Mouse (Mus musculus) lung, postnatal 14 days (tissue): ENCODE results near the gene Cyb561d2.
A peak's percentile ranks its signal among the peaks of the same experiment; 100 is the strongest.
"Not testable (repeated sequence)": the region's sequence is repeated elsewhere in the genome, so short reads cannot be mapped to it uniquely, and the experiment has no call there.

Experiments
- DNase-seq: peaks from one replicate; pipeline ENCODE4 v3.0.0; 2021

Cyb561d2 gene

DNA sequence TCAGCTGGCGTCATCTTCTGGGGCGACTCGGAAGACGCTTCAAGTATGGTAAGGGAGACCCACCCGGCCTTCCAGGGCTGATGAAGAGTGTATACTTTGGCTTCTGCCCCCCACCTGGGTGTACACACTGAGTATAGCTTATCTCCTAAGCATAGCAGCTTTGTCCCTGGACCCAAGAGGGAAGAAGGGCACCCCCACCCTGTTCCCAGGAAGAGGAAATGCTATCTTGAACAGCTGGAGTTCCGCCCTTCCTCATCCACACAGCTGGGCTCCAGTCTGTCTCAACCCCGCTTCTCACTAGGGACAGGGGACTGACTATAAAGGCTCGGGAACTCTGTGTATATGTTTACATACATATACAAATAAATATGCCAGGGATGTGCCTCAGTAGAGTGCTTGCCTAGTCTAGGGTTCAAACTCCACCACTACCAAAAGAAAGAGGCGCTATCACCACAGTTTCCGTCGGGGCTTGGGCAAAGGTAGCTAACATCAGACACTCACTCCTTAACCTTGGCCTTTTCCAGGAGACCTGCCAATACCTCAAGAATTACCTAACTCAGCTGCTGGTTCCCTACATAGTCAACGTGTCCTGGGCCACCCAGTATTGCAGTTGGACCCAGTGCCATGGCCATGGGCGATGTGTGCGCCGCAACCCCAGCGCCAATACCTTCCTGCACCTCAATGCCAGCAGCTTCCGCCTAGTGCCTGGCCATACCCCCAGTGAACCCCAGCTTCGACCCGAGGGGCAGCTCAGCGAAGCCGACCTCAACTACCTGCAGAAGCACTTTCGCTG lies 29.7 kb upstream of the Cyb561d2 start:
- no peak for DNase-seq

DNA sequence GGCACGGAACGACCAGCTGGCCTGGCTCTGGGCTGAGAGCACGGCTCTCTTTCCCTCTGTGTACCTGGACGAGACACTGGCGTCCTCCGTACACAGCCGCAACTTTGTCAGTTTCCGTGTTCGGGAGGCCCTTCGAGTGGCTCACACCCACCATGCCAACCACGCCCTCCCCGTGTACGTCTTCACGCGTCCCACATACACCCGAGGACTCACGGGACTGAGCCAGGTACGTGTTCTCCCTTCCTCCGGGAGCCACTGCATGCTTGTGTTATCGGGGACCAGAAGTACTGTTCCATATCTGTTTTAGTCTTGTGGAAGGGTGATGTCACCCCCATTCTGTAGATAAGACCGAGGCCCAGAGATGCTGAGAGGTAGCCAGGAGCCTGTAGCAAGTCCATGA lies 28.9 kb upstream of the Cyb561d2 start:
- no peak for DNase-seq

DNA sequence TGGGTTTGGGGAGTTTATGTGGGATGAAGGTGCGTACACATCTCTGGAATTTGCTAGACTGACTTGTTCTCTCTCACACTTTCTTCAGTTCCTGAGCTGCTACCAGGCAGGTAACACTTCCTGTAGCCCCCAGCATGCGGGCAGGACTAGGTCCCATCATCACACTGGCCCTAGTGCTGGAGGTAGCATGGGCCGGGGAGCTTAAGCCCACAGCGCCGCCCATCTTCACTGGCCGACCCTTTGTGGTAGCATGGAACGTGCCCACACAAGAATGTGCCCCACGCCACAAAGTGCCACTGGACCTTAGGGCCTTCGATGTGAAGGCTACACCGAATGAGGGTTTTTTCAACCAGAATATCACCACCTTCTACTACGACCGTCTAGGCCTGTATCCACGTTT lies 28.0 kb upstream of the Cyb561d2 start:
- DNase-seq: no peak

DNA sequence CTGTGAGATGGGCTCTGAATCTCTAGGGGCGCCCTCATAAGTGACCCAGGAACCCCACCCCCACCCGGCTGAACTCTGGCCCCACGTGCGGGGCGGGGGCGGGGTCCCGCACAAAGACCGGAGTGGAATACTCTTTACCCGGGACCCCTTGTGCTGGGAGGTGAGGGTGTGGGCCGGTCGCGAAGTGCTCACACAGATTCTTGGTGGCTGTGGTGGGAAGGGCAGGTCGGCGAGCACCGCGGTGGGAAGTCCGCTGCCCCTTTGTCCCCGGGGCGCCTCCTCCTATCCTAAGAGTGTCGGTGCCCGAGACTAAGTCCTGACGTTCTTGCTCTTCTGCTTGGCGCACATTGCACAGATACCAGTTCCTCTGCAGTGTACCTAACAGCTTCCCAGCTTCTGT lies 27.3 kb upstream of the Cyb561d2 start:
- no peak for DNase-seq

DNA sequence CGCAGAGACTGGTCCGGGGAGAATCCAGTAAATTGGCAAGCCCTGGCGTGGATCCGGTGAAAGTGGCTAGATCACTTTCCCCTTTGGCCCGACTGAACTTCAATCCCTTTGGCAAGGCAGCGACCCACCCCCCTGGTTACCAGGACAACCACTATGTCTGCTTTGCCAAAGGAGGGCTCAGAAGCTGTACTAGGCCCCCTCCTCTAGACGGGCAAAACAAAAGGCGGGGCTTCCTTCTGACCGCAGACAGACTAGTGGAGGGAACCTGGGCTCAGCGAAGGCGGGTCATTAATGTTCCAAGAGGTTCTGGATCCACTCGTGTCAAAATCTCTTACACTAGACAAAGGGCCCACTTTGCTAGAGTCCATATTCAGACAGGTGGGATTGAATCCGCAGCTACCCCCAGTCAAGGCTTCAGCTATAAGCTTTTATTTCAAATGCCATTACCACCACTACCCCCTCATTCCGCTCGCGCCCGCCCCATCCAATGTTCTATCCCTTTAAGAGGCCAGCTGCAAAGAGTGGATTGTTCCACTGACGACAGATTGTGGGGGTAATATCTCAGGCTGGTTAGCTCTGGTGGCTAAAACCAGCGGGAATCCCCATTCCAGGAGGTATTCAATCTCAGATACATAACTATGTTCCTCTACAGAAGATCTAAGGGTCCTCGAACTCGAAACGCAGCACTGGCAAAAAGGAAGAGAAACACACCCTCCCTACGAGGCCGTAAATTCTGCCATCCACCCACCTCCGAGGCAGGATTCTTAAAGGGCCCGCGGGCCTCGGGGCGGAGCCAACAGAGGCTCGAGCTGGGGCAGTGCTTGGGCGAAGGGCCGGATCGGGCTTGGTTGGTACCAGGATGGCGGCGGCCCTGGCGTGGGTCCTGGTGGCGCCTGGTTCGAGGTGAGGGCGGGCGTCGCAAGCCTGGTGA lies 26.6 kb upstream of the Cyb561d2 start:
- DNase-seq: peak; percentile 84

DNA sequence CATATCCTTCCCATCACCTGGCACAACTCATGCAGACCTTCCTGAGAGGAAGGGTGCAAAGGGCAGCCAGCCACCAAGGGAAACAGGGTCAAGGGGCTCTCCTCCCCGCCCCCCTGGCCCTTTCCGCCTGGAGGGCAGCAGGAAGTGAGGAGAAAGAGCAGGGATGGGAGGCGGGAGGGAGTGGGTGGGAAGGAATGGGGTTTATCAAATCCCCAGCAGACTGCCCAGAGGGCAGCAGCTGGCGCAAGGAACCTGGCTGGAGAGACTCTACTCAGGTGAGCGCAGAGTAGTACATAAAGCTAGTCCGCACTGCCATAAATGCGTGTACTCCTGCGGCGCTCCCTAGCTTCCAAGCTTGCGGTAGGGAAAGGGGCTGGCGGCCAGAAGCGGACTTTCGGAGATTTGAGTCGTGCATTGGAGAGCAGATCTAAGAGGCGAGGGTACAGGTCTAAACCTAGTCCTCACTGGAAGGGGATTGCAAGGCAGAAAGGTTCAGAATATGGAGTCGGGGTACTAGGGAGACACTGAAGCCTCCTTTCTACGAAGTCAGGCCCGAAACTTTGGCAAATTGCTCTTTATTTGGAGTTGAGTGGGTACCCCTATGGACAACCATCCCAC lies 25.8 kb upstream of the Cyb561d2 start, which contains the start of gene Hyal2:
Hyal2 (plus strand) TSS at position 244 of the 618 bp plus-strand sequence.
- DNase-seq: peak; percentile 63

DNA sequence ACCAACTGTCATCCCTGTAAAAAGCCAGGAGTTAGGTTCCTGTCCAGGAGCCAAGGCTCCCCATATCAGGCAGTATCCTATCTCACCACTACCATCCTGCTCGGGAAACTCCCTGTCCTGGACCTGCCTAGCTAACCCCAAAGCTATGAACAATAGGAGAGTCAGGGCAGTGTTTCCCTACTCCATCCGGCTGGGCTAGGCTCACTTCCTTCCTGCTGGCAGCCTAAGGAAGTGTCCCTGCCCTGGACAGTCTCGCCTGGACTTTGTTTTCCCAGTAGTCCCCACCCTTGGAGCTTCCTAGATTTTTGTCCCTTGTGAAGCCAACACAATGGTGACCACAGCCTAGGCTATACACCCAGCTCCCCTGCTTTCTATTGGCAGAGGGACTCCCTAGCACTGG lies 24.9 kb upstream of the Cyb561d2 start:
- peak; percentile 60 for DNase-seq

DNA sequence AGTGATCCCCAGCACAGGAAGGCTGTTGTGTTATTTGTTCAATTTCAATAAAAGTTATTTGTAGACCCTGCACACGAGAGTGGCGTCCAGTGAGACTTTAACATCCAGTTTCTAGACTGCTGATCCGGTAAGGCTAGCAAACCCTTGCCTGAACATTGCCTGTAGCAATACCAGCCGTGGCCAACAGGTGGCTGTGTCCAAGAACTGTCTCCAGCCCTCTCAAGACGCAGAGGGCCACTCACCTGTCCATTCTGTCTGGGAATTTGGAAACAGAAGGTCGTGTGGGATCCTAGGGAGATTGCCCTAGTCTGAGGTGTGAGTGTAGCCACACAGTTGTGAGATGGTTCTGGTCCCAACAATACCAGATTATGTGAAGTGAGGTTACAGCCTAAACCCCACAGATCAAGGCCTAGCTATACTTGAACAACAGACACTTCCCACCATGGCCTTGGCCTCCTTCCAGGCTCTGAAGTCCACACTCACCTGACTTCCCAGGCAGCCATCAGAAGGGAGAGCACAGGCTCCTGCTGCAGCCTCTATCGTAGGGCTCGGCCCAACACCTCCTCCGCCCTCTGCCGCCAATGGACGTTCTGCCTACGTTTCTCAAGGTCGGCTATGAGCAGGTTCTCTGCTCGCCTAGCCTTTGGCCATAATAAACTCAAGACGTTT lies 24.2 kb upstream of the Cyb561d2 start:
- DNase-seq: peak; percentile 95

DNA sequence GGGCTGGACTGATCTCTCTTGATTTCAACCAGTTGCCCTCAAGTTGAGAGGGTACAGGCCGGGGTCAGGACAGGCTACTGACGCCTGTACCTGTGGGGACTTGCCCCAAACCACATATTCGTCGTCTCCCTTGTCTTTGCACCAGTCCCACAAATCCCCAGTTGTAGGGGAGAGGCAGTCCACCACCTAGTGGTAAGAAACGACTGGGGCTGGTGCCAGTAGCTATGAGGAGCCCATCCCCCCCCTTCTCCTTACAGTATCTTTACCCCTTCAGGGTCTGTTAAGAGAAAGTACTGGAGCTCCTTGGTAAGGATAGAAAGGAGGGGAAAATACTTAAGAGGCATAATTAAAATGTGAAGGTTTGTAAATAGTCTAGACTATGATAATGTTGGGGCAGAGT lies 23.6 kb upstream of the Cyb561d2 start:
- DNase-seq: not testable (repeated sequence)

DNA sequence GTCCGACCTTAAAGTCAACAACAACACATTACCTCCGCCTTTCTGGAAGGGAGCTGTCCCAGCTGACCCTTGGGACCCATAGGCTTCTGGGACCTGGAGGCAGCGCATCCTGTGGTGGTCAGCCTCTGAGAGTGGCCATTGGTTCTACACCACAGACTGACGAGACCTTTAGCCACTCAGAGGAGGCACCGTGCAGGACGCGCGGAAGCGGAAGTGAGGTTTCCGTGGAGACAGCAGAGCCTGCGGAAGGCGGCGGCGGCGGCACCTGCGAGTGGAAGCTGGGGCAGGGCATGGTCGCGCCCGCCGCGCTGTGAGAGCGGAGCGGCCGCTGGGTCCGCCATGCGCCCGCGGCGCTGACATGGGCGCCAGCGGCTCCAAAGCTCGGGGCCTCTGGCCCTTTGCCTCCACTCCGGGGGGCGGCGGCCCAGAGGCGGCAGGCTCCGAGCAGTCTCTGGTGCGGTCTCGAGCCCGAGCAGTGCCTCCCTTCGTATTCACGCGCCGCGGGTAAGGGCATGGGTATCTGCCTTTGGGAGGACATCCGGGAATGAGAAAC lies 21.1 kb upstream of the Cyb561d2 start, which contains the start of gene Tusc2:
Tusc2 (plus strand) TSS at position 227 of the 553 bp plus-strand sequence.
- peak; percentile 93 for DNase-seq

DNA sequence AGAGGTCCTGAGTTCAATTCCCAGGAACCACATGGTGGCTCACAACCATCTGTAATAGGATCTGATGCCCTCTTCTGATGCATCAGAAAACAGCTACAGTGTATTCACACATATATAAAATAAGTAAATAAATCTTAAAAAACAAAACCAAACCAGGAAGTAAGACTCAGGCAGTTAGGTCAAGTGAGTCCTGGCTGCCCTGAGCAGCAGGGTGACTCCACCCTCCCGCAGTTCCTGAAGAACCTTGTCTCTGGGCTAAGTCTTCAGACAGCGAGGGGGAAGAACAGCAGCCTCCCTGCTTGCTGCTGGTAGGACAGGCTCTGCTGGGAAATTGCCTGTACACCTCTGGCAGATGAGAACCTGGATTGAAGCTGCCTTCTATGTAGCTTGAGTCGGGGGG lies 14.4 kb upstream of the Cyb561d2 start:
- DNase-seq: no peak

DNA sequence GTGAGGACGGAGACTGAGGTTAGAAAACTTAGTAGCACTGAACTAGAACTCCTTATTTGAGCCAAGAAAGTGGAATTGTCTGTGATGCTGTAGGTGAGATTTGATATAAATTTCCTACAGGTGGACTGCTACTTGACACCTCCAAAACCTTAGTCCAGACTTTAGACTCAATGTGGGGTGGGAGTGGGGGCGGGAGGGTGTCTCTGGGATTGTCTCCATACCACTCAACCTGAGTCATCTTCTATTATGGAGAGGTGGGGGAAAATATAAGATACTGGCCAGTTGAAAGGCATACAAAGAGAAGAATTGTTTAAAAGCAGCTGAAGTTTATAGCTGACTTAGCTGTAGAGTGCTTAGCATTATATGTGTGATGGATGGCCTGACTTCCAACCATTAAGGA lies 13.7 kb upstream of the Cyb561d2 start:
- DNase-seq: no peak

DNA sequence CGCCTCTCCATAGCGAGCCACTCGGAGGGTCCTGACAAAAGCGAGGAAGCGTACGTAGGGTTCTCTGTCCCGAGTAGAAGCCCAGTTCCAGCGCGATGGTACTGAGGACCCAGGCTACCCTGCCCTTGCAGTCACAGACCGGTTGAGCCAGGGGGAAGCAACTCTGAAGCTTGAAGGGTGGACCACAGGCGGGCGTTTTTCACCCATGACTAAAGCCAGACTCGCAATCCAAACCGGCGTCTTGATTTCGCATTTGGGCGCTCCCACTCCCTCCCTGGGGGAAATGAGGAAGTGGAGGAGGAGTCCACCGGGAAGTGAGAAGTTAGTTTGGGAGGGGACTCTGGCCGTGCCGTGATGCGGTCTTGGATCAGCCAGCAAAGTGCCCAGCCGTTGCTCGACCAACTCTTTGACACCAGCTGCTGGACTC lies 13.1 kb upstream of the Cyb561d2 start:
- DNase-seq: peak; percentile 74

DNA sequence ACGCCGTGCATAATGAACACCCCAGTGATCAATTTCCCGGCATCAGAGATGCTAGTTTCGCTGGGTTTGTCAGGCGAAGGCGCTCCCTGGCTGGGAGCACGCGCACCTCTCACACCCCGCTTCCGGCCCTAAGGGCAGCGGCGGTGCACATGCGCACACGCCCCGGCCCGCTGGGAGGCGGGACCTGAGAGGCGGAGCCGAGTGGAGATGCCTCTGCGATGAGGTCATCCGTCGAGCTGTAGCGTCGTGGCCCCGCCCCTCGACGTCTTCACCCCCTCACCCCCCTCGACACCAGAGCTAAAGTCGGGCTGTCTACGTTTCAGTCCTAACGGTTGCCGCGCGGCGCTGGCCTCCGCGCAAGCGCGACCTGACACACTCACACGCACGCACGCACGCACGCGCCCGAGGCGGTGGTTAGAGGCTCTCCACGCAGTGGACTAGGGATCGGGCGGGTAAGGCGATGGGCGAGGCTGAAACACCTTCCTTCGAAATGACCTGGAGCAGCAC lies 12.4 kb upstream of the Cyb561d2 start:
- peak; percentile 94 for DNase-seq

DNA sequence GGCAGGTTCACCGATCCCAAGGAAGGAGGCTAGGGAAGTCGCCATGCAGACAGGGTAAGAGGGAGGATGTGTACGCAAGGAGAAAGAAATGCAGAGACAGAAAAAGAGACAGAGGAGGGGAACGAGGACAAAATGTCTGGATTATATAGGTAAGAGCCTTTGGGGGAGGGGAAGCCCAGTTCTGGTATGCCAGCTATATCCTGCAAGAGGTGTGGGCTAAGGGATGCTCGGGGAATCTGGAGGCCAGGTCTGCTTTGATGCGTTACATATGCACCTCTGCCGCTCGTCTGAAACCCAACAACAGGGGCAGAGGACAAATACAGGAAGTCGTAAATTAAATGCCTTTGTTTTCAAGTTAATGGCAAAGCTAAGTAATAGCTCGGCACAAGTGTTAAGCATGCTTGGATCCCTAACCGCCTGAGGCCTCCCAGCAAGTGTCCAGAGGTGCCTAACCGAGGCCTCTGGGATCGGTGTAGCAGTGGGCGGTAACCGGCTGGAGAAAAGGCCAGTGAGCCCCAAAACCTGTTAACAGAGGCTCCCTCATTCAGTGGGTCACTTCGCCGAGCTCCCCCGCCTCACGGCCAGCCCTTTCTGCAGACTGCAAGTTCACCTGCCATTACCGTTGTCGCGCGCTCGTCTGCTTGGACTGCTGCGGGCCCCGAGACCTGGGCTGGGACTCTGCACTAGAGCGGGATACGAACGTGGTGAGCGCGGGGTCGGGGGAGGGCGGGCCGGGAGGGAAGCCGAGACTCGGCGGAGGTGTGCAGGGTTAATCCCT lies 11.7 kb upstream of the Cyb561d2 start:
- no peak for DNase-seq

DNA sequence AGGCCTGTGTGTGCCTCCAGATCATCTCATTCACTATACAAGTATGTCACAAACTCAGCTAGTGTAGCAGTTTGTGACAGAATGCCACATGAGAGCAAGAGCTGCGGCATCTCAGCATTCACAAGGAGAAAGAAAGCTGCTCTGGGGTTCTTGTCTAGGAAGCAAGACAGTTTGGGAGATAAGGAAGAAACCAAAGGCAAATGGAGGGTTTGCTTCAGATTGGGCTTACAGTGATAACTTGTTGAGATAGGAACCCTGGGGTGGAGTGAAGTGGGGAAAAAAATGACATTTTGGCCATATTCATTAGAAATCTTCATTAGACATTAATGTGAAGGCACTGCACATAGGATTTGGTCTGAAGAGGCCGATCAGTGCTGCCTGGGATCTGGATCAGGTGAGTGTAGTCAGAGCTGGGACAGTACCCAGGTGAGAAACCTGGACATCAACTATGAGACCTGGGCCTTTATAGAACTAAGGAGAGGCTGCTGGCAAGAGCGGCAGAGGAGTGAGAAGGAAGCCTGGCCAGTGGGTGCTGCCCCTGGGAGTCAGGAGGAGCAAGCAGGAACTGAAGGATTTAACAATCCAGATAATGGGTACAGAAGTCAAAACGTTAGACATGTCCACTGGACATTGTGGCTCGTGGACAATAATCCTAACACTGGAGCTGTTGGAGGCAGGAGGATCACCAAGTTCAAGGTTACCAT lies 10.8 kb upstream of the Cyb561d2 start:
- DNase-seq: no peak

DNA sequence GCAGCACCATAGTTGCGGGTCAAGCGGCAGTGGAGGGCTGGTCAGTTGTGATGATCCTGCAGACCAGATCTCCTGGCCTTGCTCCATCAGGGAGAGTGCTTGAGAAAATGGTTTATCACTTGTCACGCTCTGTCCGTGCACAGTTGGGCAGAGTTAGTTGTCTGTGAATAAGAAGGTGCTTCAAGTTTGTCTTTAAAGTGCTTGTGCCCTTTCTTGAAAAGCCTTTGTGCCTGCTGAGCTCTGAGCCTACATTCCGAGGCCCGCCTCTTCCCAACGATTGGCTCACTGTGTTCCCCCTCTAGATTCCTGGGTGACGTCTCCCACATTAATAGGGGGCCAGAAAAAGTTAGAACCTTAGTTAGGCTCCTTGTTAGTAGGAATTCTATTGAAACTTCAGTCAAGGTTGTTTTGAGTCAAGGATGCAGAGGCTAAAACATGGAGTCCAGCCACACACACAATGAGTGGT lies 9.9 kb upstream of the Cyb561d2 start:
- DNase-seq: no peak

DNA sequence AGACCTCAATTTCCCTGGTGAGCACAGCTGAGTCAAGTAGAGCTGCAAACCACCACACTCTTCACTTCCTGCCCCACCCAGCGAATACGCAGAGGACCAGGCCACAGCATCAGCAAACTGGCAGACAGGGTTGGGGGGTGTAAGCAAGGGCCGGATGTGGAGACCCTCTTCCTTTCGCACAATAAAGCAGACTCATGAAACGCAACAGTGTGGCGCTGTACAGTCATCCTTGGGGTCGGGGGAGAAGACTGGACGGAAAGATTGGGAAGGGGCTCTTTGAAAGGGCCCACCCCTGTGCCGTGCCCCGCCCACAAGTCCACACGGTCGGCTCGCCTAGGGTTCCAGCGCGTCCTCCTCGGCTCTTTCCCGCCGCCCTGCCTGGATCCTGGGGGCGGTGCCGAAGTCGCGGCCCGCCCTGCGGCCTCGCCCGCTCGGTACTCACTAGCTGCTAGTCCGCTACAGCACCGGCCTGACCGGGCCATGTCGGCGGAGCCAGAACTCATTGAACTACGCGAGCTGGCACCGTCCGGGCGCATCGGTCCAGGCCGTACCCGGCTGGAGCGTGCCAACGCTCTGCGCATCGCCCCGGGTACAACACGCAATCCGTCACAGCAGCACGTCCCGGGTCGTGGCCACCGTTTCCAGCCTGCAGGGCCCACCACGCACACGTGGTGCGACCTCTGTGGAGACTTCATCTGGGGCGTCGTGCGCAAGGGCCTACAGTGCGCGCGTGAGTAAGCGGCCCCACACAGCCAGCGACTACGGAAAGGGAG lies 9.3 kb upstream of the Cyb561d2 start, which contains the start of gene Rassf1:
Rassf1 (plus strand) TSS at position 439 of the 773 bp plus-strand sequence.
- DNase-seq: peak; percentile 68

DNA sequence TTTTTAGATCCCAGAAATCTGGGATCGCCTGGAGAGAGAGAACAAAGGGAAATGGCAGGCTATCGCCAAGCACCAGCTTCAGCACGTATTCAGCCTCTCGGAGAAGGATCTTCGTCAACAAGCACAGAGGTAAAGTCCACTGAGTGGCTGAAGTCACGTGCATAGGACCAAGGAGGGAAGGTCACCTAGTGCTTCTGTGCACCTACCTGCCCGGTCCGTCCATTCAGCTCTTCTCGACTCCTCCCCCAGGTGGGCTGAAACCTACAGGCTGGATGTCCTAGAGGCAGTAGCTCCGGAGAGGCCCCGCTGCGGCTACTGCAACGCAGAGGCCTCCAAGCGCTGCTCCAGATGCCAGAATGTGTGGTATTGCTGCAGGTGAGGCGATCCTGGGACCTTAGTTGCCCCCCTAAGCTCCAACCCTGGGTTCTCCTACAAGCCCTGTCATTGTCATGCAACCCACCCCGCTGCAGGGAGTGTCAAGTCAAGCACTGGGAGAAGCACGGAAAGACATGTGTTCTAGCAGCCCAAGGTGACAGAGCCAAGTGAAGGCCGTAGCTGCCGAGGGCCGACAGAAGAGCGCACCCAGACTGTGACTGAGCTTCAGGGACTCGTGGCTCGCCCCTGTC lies 8.6 kb upstream of the Cyb561d2 start:
- DNase-seq: no peak
